22 mouse cellular contexts compared by ENCODE assay signal in genomic region chr2:76386531-76386930, GRCm38 (mm10). TPM values are rescaled to one million over a fixed set of nuclear protein-coding genes. Genes with fewer than 3 reads are reported as not detected.
"Had no signal": no experiment of that assay in that cellular context is flagged by ENCODE, and none has a peak within 500 bp of the region (broad histone marks: within the 10 kb centered on the region; RNA-seq: fewer than 3 reads in every experiment).

No protein-coding gene starts in this region.

- H3K4me3 ChIP-seq: neural tube, embryonic 12.5 days; neural tube, embryonic 13.5 days; stomach, embryonic 15.5 days had no signal

- H3K4me1 ChIP-seq: neural tube, embryonic 12.5 days; neural tube, embryonic 13.5 days; stomach, embryonic 15.5 days had no signal

- H3K9ac ChIP-seq: neural tube, embryonic 12.5 days; neural tube, embryonic 13.5 days; stomach, embryonic 15.5 days had no signal

- H3K27me3 ChIP-seq: neural tube, embryonic 12.5 days; neural tube, embryonic 13.5 days; stomach, embryonic 15.5 days had no signal

- DNase-seq: retina, postnatal 1 day; right cerebral cortex, adult 18-20 months; right cerebral cortex, postnatal 14 days; right cerebral cortex, postnatal 25 days; right cerebral cortex, postnatal 4 days; spleen, adult 18-20 months; thymus, adult 18-20 months; thymus, adult 2 months; thymus, postnatal 14 days; thymus, postnatal 25 days; thymus, postnatal 36 days; thymus, postnatal 4 days had no signal

- H3K9me3 ChIP-seq: neural tube, embryonic 12.5 days; neural tube, embryonic 13.5 days; stomach, embryonic 15.5 days had no signal

- H3K4me2 ChIP-seq: neural tube, embryonic 12.5 days; neural tube, embryonic 13.5 days; stomach, embryonic 15.5 days had no signal

- H3K27ac ChIP-seq: neural tube, embryonic 12.5 days; neural tube, embryonic 13.5 days; stomach, embryonic 15.5 days; stomach, postnatal 0 days had no signal

RNA-seq across cellular contexts. Expression of gene Cyct, which starts 26.3 kb away (rescaled TPM):
- polyA plus RNA-seq: neural tube, embryonic 12.5 days; neural tube, embryonic 13.5 days; neural tube, embryonic 14.5 days; spleen, adult 2 months; stomach, embryonic 14.5 days; stomach, embryonic 15.5 days; stomach, embryonic 16.5 days; stomach, postnatal 0 days; thymus, adult 2 months; thymus, postnatal 0 days; urinary bladder, adult 2 months had no signal
